Mouse (Mus musculus): ENCODE results near the gene Atp1a3.

DNA sequence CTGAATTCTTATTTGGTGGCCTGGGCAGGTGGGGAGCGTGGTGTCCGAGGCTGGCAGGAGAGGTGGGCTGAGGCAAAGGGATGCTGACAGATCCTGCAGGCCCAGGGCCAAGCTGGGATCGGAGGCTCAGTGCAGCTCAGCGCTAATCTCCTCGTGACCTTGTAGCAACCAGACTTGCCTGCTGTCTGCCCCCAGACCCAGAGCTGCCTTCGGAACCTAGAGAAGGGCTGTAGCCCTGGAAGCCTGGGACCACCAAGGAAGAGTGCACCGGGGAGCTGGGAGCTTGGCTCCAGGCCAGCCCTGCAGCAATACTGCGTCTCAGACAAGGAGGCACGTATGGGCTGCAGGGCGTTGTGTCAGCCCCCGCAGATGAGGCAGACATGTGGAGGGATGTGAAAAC lies 2.5 kb downstream of the Atp1a3 start:
- TF ChIP-seq CTCF (IDR thresholded peaks at IDR 0.05; ENCODE audit: low read depth, low read length) = no peak
- no peak for TF ChIP-seq POLR2A (IDR thresholded peaks at IDR 0.05; ENCODE audit: extremely low read depth, insufficient read depth, low read length)

Measured in liver, adult 2 months (tissue).